Mouse (Mus musculus) cerebellum, postnatal 10 days (tissue): ENCODE measurements at regions not wholly inside any gene's neighbourhood (a gene's known extent, or its start where the extent isn't known, plus 50 kb on each side); places are given as distances from the start of the nearest gene placed in this dataset.
A peak's percentile ranks its signal among the peaks of the same experiment; 100 is the strongest.

ENCODE experiments used
- DNase-seq, 2 experiments: peaks; one replicate each; pipeline ENCODE4 v3.0.0; 2021; ENCODE audit warnings: mixed read lengths in 2 of 2

GRCm38 (mm10) chr13:101427426-101428221 lies 340.4 kb downstream of the Pik3r1 start:
- no peak for DNase-seq

GRCm38 (mm10) chr13:101426461-101426860 lies 341.6 kb downstream of the Pik3r1 start:
- no peak for DNase-seq

- no peak for DNase-seq
Observed at GRCm38 (mm10) chr13:101422082-101422481, 345.9 kb downstream of the Pik3r1 start.

- peak; percentile 13 to 38 for DNase-seq
Observed at GRCm38 (mm10) chr13:101419457-101420025, 348.5 kb downstream of the Pik3r1 start.

- DNase-seq: no peak
Observed at GRCm38 (mm10) chr13:101418272-101418671, 349.7 kb downstream of the Pik3r1 start.

- no peak for DNase-seq
Observed at GRCm38 (mm10) chr13:101408885-101409284, 359.1 kb downstream of the Pik3r1 start.

- DNase-seq: peak; percentile 65 to 80
Observed at GRCm38 (mm10) chr13:101407633-101408032, 360.4 kb downstream of the Pik3r1 start.

GRCm38 (mm10) chr13:101373581-101374189 lies 394.3 kb downstream of the Pik3r1 start:
- no peak for DNase-seq

GRCm38 (mm10) chr13:101371906-101372305 lies 396.1 kb downstream of the Pik3r1 start:
- no peak for DNase-seq

- no peak for DNase-seq
Observed at GRCm38 (mm10) chr13:101368170-101368569, 399.8 kb downstream of the Pik3r1 start.

- peak; percentile 43 to 65 for DNase-seq
Observed at GRCm38 (mm10) chr13:101355363-101355762, 412.7 kb downstream of the Pik3r1 start.

- no peak for DNase-seq
Observed at GRCm38 (mm10) chr13:101351123-101351522, 416.9 kb downstream of the Pik3r1 start.

- peak; percentile 34 to 46 for DNase-seq
Observed at GRCm38 (mm10) chr13:101349354-101349753, 418.7 kb downstream of the Pik3r1 start.

GRCm38 (mm10) chr13:101338280-101338872 lies 429.6 kb downstream of the Pik3r1 start:
- no peak for DNase-seq

- DNase-seq: peak; percentile 11 to 38
Observed at GRCm38 (mm10) chr13:101318621-101319020, 449.4 kb downstream of the Pik3r1 start.

- DNase-seq: no peak
Observed at GRCm38 (mm10) chr13:101316336-101316735, 451.7 kb downstream of the Pik3r1 start.

- DNase-seq: no peak
Observed at GRCm38 (mm10) chr13:101314040-101314439, 454.0 kb downstream of the Pik3r1 start.

- DNase-seq: peak; percentile 26 to 27
Observed at GRCm38 (mm10) chr13:101311634-101312314, 456.2 kb downstream of the Pik3r1 start.

- no peak for DNase-seq
Observed at GRCm38 (mm10) chr13:101308724-101309123, 459.3 kb downstream of the Pik3r1 start.

GRCm38 (mm10) chr13:101305695-101306413 lies 462.2 kb downstream of the Pik3r1 start:
- no peak for DNase-seq

- no peak for DNase-seq
Observed at GRCm38 (mm10) chr13:101305063-101305462, 463.0 kb downstream of the Pik3r1 start.

GRCm38 (mm10) chr13:101301361-101301760 lies 466.7 kb downstream of the Pik3r1 start:
- no peak for DNase-seq
